Mouse (Mus musculus) lung, adult 18-20 months (tissue): ENCODE data around the gene Srrm3.
A peak's percentile ranks its signal among the peaks of the same experiment; 100 is the strongest.

Source experiments
- DNase-seq, 2 experiments: peaks; one replicate each; pipeline ENCODE4 v3.0.0; 2022; ENCODE audit warnings: mixed read lengths in 2 of 2

Srrm3 gene

GRCm38 (mm10) chr5:135806555-135807262 lies at the start of gene Srrm3:
Srrm3 (plus strand) TSS chr5:135806890.
- peak; percentile 86 to 89 for DNase-seq

GRCm38 (mm10) chr5:135761881-135762280 lies 44.8 kb upstream of the Srrm3 start:
- DNase-seq, result peak in 1 of 2 experiments; percentile 28

- DNase-seq, result peak; percentile 61 to 62
Measured at GRCm38 (mm10) chr5:135763526-135763925, 43.2 kb upstream of the Srrm3 start.

- no peak for DNase-seq
Measured at GRCm38 (mm10) chr5:135764971-135765370, 41.7 kb upstream of the Srrm3 start.

- peak; percentile 14 to 25 for DNase-seq
Measured at GRCm38 (mm10) chr5:135772519-135772918, 34.2 kb upstream of the Srrm3 start.

GRCm38 (mm10) chr5:135776546-135776945 lies 30.1 kb upstream of the Srrm3 start:
- DNase-seq, result no peak

GRCm38 (mm10) chr5:135777796-135778470 lies 28.8 kb upstream of the Srrm3 start, which contains the start of gene Styxl1:
Styxl1 (minus strand) TSS chr5:135778385.
- no peak for DNase-seq

- peak; percentile 100 for DNase-seq
Measured at GRCm38 (mm10) chr5:135778471-135779445, 27.9 kb upstream of the Srrm3 start, which contains the start of gene Mdh2. Mdh2 (plus strand) TSS chr5:135778480.

GRCm38 (mm10) chr5:135780331-135780730 lies 26.4 kb upstream of the Srrm3 start:
- DNase-seq, result no peak

- no peak for DNase-seq
Measured at GRCm38 (mm10) chr5:135782901-135783300, 23.8 kb upstream of the Srrm3 start.

- peak; percentile 75 to 78 for DNase-seq
Measured at GRCm38 (mm10) chr5:135793996-135794858, 12.5 kb upstream of the Srrm3 start.

- DNase-seq, result no peak
Measured at GRCm38 (mm10) chr5:135794859-135795181, 11.9 kb upstream of the Srrm3 start.

GRCm38 (mm10) chr5:135799746-135800145 lies 6.9 kb upstream of the Srrm3 start:
- DNase-seq, result no peak

- DNase-seq, result no peak
Measured at GRCm38 (mm10) chr5:135800927-135801326, 5.8 kb upstream of the Srrm3 start.

GRCm38 (mm10) chr5:135802641-135803040 lies 4.0 kb upstream of the Srrm3 start:
- no peak for DNase-seq

GRCm38 (mm10) chr5:135803135-135803534 lies 3.6 kb upstream of the Srrm3 start:
- no peak for DNase-seq

- DNase-seq, result no peak
Measured at GRCm38 (mm10) chr5:135803676-135804075, 3.0 kb upstream of the Srrm3 start.

GRCm38 (mm10) chr5:135804735-135805134 lies 2.0 kb upstream of the Srrm3 start:
- no peak for DNase-seq

GRCm38 (mm10) chr5:135807263-135807637 lies 560 bp downstream of the Srrm3 start:
- no peak for DNase-seq

GRCm38 (mm10) chr5:135812991-135813390 lies 6.3 kb downstream of the Srrm3 start:
- DNase-seq, result no peak

- DNase-seq, result no peak
Measured at GRCm38 (mm10) chr5:135818491-135818890, 11.8 kb downstream of the Srrm3 start.

GRCm38 (mm10) chr5:135822316-135822944 lies 15.7 kb downstream of the Srrm3 start:
- DNase-seq, result no peak
